Mouse (Mus musculus): ENCODE measurements around the gene 4430402I18Rik.
"Not testable (repeated sequence)": the region's sequence is repeated elsewhere in the genome, so short reads cannot be mapped to it uniquely, and the experiment has no call there.

4430402I18Rik gene

GRCm38 (mm10) chr19:28967652-28968051, at the start of gene 4430402I18Rik:
Gene 4430402I18Rik (minus strand): TSS chr19:28967800.
- no peak for DNase-seq (ENCODE audit: low spot score in 2 of 2)

- no peak for DNase-seq (ENCODE audit: low spot score in 2 of 2)
These were observed 49.2 kb upstream of the 4430402I18Rik start for GRCm38 (mm10) chr19:29016786-29017185.

DNA sequence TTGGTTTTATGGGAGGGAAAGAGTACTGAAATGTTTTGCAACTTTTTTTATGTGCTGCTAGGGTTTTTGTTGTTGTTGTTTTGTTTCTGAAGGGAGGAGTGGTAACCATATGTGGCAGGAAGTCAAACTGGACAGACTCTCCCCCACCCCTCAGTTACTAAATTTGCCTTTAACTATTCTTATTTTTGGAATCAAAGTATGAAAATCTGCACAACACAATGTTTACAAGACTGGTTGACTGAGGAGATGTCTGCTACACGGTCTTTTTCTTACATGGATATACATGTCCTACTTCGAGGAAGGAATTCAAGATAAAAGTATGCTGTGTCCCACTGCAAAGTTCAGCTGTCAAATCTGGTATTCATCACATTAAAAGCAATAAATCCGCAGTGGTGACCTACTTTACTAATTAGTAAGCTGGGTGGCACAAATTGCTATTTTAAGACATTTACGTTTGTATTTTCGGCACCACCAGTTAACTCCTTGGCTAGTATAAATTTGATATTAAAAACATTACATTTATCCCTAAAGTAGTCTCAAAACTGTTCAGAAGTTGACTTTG, 48.7 kb upstream of the 4430402I18Rik start:
- no peak for DNase-seq (ENCODE audit: low spot score in 2 of 2)

DNA sequence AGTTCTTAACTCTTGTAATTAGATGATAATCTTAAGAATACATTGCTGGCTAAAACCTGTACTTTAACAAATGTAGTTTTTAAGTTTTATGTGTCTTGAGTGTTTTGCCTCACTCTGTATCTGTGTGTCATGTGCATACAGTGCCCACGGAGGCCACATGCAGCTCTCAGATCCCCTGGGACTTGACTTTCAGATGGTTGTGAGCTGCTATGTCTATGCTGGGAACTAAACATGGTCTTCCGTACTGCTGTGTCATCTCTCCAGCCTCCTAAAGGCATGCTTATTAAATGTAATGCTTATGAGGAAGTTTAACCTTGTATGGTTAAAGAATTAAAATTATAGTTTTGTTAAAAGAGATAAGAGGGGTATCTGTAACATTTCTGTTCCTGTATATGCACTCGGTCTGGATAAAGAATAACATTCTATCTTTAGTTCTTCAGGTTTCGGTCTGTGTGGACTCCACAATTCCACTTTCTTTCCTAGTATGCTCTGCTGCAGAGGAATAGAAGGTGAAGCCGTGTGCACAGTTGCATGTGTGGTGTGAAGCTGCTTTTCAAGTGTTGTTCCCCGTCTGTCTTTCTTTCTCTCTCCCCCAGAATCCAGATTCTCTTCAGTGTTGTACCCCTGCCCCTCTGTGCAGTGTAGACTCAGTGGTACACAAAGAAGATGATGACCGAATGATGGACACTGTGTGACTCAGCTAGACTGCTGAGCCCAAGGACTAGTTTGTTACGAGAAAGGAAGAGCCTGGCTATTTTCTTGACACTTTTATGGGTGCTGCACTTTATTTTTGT, 48.0 kb upstream of the 4430402I18Rik start:
- no peak for DNase-seq (ENCODE audit: low spot score in 2 of 2)

DNA sequence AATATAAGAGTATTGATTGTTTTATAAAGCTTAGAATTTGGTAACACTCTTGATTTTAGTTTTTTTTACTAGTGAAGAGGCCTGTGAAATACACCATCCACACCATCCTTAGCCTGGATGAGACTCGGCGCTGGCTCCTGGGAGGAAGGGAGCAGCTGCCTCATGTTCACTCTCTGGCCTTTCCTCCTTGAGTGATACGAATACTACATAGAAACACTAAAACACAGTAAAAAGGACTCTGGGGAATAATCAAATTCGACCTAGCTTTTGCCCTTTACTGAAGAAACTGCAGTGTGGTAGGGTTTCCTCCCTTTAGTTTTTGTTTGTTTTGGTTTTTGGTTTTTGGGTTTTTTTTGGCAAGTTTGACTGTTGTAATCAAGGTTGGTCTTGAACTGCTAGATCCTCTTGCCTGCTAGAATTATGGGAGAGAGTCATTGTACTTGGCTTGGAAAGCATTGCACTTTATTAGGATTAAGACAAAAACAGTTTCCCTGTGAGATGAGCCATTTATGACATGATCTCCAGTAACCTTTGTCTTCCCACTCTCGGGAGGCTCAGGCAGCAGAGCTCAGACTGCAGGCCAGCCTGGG, 47.0 kb upstream of the 4430402I18Rik start:
- DNase-seq (ENCODE audit: low spot score in 2 of 2) = no peak

GRCm38 (mm10) chr19:29011355-29011990, 43.9 kb upstream of the 4430402I18Rik start:
- no peak for DNase-seq (ENCODE audit: low spot score in 2 of 2)

- no peak for DNase-seq (ENCODE audit: low spot score in 2 of 2)
These were observed 41.4 kb upstream of the 4430402I18Rik start for GRCm38 (mm10) chr19:29009046-29009445.

GRCm38 (mm10) chr19:29008069-29008706, 40.6 kb upstream of the 4430402I18Rik start:
- DNase-seq (ENCODE audit: low spot score in 2 of 2) = no peak

DNA sequence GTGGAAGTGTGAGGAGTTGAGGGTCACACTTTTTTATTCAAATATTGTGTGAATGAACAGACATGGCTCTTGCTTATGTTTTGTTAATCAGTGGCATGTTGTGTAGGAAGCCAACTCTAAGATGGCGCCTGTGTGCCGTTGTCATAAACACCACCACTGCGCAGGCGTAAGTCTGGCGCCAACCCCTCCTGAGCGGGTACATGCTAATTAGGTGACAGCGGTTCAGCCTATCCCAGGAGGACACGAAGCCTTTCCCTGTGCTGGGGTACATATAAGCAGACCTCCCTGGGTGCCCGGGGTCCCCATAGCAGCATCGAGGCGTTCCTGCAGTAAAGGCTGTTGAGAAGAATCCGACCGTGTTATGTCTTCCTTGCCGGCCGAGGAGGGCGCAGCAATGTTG, 32.7 kb upstream of the 4430402I18Rik start:
- not testable (repeated sequence) for DNase-seq (ENCODE audit: low spot score in 2 of 2)

- no peak for DNase-seq (ENCODE audit: low spot score in 2 of 2)
These were observed 30.5 kb upstream of the 4430402I18Rik start for GRCm38 (mm10) chr19:28997976-28998630.

DNA sequence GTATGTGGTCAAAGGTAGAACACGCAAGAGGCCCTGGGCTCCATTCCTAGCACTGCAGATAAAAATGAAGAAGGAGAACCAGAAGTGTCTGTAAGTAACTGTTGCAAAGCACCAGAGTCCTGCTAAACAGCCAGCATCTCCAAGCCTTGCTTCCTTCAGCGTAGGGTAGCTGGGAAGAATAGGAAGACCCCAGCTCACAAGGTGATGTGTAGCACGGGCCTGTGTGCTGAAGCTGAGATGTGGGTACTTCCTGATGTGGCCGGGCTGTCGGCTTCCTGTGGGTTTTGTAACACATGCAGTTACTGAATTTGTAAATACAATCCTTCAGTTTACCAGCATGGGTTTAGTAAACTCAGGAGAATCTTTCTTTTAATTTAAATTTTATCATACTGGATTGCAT, 27.8 kb upstream of the 4430402I18Rik start:
- DNase-seq (ENCODE audit: low spot score in 2 of 2) = no peak

- no peak for DNase-seq (ENCODE audit: low spot score in 2 of 2)
These were observed 27.3 kb upstream of the 4430402I18Rik start for GRCm38 (mm10) chr19:28994870-28995269.

GRCm38 (mm10) chr19:28991391-28991790, 23.8 kb upstream of the 4430402I18Rik start:
- DNase-seq (ENCODE audit: low spot score in 2 of 2) = no peak

- DNase-seq (ENCODE audit: low spot score in 2 of 2) = peak in 1 of 2 experiments; percentile 17
These were observed 23.1 kb upstream of the 4430402I18Rik start for GRCm38 (mm10) chr19:28990590-28991221.

DNA sequence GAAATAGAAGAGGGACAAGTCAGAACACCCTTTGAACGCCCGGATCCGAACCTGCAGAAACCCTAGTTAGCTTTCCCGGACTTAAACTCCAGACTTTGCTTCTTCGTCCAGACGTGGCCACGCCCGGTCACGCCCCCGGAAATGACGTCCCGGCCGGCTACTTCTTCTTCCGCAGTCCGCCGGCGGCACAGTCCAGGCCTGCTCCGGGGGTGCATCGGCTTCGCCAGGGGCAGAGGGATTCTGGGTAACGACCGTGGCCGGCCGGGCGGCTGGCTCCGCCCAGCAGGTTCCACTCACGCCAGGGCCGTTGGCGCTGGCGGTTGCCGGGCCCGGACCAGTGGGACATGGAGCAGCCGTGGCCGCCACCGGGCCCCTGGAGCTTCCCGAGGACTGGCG, 22.6 kb upstream of the 4430402I18Rik start, which contains the start of gene Cdc37l1:
Cdc37l1 (plus strand) TSS at position 159 of the 396 bp plus-strand sequence.
- DNase-seq (ENCODE audit: low spot score in 2 of 2) = peak; percentile 96

DNA sequence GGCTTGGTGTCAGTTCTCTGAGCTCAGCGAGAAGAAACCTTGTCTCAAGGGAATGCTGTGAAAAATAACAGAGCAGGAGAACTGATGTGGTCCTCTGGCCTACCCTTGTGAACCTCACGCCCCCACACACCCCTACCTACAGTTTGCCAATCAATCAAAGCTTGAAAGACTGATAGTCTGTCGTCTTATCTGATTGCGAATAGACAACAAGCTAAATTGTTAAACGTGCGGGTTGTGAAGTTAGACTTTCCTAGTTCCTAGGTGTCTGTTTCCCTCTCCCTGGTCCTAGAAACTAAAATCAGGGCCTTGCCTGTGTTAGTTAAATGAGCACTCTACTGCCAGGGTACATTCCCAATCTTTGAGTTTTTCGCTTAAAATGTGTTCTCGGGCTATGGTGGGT, 21.9 kb upstream of the 4430402I18Rik start:
- DNase-seq (ENCODE audit: low spot score in 2 of 2) = no peak

DNA sequence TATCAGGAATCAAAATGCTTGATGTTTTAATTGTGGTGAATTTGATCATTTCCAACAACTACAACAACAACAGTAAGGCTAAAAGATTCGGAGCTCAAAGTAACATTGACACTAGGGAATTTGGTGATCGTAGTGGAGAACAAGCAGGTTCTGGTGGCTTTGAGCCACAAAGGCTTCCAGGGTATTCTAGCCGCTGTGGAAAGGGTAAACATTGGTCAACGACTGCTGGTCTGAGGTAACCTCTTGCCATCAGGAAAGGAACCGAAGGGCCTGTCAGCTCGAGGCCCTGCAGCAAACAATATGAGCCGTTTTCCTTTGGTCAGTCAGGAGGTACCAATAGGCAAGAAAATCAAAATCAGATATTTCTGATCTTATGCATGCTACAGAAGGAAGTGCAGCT, 15.0 kb upstream of the 4430402I18Rik start:
- DNase-seq (ENCODE audit: low spot score in 2 of 2) = no peak

GRCm38 (mm10) chr19:28974862-28975611, 7.4 kb upstream of the 4430402I18Rik start:
- DNase-seq (ENCODE audit: low spot score in 2 of 2) = peak; percentile 47 to 71

DNA sequence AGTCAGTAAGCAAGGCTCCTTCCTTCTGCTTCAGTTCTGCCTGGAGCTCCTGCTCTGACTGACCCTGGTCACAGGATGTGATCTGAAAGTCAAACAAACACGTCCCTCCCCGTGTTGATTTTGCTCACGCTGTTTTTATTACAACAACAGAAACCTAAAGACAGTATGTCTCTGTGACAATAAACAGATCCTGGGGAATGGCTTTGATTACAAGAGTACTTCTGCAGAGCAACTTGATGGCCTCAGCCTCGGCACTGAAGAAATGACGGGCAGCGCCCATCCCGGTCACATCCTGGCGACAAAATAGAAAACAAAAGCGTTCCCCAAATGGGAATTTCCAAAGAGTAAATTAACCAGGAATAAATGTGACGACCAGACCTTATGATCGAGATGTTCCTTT, 2.7 kb upstream of the 4430402I18Rik start:
- DNase-seq (ENCODE audit: low spot score in 2 of 2) = no peak

DNA sequence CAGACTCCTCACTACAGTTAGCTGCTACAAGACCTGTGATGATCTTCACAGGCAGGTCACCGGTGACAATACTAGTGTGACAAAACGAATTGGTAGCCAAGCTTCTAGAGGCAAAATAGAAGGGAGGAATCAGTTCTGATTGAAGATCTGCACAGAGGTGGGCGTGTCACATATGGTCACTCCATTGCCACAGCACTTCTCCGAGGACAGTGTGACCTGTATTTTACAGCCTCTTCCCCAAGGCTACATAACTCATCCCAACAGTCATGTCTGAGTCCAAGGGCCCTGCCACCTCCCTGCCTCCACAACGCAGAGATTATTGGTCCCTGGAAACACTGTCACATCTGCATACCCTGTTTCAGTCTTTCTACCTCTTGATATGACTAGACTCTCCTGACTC, 1.6 kb upstream of the 4430402I18Rik start:
- DNase-seq (ENCODE audit: low spot score in 2 of 2) = no peak
